Mouse (Mus musculus): Measurements from ENCODE around the gene Epm2a. TPM values are rescaled to one million over a fixed set of nuclear protein-coding genes. Genes with fewer than 3 reads are reported as not detected.
A peak's percentile ranks its signal among the peaks of the same experiment; 100 is the strongest.
"Not testable (repeated sequence)": the region's sequence is repeated elsewhere in the genome, so short reads cannot be mapped to it uniquely, and the experiment has no call there.

The Epm2a gene
- polyA plus RNA-seq (2012; rRNA removed), result 20.3 and 21.7 TPM in 2 replicates

DNA sequence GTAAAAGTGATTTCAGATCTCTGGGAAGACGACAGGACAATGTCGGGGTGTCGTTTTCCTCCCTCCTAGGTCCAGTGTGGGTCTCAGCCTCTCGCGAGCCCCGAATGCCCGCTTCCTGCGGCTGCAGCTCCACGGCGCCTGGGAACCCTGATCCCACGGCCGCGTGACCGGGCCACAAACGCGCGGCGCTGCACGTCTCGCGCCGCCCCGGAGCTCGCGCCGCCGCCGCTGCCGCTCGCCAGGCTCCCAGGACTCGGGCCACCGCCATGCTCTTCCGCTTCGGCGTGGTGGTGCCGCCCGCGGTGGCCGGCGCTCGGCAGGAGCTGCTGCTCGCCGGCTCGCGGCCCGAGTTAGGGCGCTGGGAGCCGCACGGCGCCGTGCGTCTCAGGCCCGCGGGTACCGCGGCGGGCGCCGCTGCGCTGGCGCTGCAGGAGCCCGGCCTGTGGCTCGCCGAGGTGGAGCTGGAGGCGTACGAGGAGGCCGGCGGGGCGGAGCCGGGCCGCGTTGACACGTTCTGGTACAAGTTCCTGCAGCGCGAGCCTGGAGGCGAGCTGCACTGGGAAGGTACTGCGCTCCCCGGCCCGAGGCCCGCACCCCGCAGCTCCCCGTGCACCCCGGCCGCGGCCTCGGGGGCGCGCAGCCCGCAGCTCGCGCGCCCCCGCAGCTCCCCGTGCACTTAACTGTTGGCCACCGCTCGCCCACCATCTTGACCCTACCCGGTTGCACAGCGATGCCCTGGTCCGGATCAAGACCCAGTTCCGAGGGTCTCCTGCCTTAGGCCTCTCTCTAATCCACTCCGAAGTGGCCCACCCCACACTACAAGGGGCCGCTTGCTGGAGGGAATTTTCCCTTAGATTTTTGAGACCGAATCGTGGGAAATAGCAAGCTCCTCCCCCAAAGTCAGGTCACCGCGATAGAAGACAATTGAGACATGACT, at the start of gene Epm2a:
Gene Epm2a (plus strand): TSS at position 200 of the 937 bp plus-strand sequence.
- TF ChIP-seq POLR2A (IDR thresholded peaks at IDR 0.05; ENCODE audit: extremely low read depth, insufficient read depth, low read length), result peak; percentile 33; the same call in 1 of the 2 replicates
- no peak for TF ChIP-seq CTCF (IDR thresholded peaks at IDR 0.05; ENCODE audit: extremely low read depth, insufficient read depth, low read length)
- Histone ChIP-seq H3K4me1 (ENCODE audit: control insufficient read depth, insufficient read depth, low read length) (peaks cover 3% of the 10 kb centered on the region), H3K4me3 (ENCODE audit: insufficient read depth, low read length) (peak within 1 kb of the TSS; percentile 76), H3K27ac (ENCODE audit: insufficient read depth, low read length) (peak within 1 kb of the TSS; percentile 99)

- no peaks in the 10 kb centered on the region for H3K4me1 ChIP-seq (ENCODE audit: control insufficient read depth, insufficient read depth, low read length)
- no peak overlapping the region for H3K4me3 ChIP-seq (ENCODE audit: insufficient read depth, low read length)
- H3K27ac ChIP-seq (ENCODE audit: insufficient read depth, low read length), result no peak overlapping the region
- no peak for TF ChIP-seq POLR2A (IDR thresholded peaks at IDR 0.05; ENCODE audit: extremely low read depth, insufficient read depth, low read length)
- TF ChIP-seq CTCF (IDR thresholded peaks at IDR 0.05; ENCODE audit: extremely low read depth, insufficient read depth, low read length), result no peak
Observed at GRCm38 (mm10) chr10:11298418-11298817, 44.8 kb upstream of the Epm2a start.

- Histone ChIP-seq H3K4me1 (ENCODE audit: control insufficient read depth, insufficient read depth, low read length) (no peaks in the 10 kb centered on the region), H3K4me3 (ENCODE audit: insufficient read depth, low read length) (no peak overlapping the region), H3K27ac (ENCODE audit: insufficient read depth, low read length) (no peak overlapping the region)
- TF ChIP-seq CTCF (IDR thresholded peaks at IDR 0.05; ENCODE audit: extremely low read depth, insufficient read depth, low read length), result no peak
Observed at GRCm38 (mm10) chr10:11305365-11306053, 37.7 kb upstream of the Epm2a start.

- Histone ChIP-seq H3K4me1 (ENCODE audit: control insufficient read depth, insufficient read depth, low read length) (no peaks in the 10 kb centered on the region), H3K27ac (ENCODE audit: insufficient read depth, low read length) (no peak overlapping the region)
- TF ChIP-seq CTCF (IDR thresholded peaks at IDR 0.05; ENCODE audit: extremely low read depth, insufficient read depth, low read length) (no peak), POLR2A (IDR thresholded peaks at IDR 0.05; ENCODE audit: extremely low read depth, insufficient read depth, low read length) (no peak)
Observed at GRCm38 (mm10) chr10:11306054-11306367, 37.2 kb upstream of the Epm2a start.

DNA sequence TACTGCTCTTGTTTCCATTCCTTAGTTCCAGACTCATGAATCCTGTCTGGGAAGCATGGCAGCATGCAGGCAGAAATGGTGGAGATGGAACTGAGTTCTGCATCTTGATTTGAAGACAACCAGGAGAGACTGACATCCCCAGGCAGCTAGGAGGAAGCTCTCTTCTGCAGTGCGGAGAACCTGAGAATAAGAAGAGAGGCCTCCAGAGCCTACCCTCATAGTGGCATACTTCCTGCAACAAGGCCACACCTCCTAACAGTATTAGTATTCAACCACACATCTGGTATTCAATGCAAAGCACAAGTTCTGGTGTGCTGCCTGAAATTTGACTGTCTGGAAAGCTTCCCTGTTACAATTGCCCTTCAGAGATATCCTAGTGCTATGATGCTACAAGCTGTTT, 33.3 kb upstream of the Epm2a start:
- no peak overlapping the region for H3K4me3 ChIP-seq (ENCODE audit: insufficient read depth, low read length)
- TF ChIP-seq POLR2A (IDR thresholded peaks at IDR 0.05; ENCODE audit: extremely low read depth, insufficient read depth, low read length), result no peak
- no peak for TF ChIP-seq CTCF (IDR thresholded peaks at IDR 0.05; ENCODE audit: extremely low read depth, insufficient read depth, low read length)
- H3K27ac ChIP-seq (ENCODE audit: insufficient read depth, low read length), result no peak overlapping the region
- H3K4me1 ChIP-seq (ENCODE audit: control insufficient read depth, insufficient read depth, low read length), result no peaks in the 10 kb centered on the region

More at GRCm38 (mm10) chr10:11306054-11306367, 37.2 kb upstream of the Epm2a start:
- H3K4me3 ChIP-seq (ENCODE audit: insufficient read depth, low read length), result no peak overlapping the region

- Histone ChIP-seq H3K4me1 (ENCODE audit: control insufficient read depth, insufficient read depth, low read length) (no peaks in the 10 kb centered on the region), H3K27ac (ENCODE audit: insufficient read depth, low read length) (no peak overlapping the region), H3K4me3 (ENCODE audit: insufficient read depth, low read length) (no peak overlapping the region)
- TF ChIP-seq POLR2A (IDR thresholded peaks at IDR 0.05; ENCODE audit: extremely low read depth, insufficient read depth, low read length), result no peak
- no peak for TF ChIP-seq CTCF (IDR thresholded peaks at IDR 0.05; ENCODE audit: extremely low read depth, insufficient read depth, low read length)
Observed at GRCm38 (mm10) chr10:11310481-11310880, 32.7 kb upstream of the Epm2a start.

DNA sequence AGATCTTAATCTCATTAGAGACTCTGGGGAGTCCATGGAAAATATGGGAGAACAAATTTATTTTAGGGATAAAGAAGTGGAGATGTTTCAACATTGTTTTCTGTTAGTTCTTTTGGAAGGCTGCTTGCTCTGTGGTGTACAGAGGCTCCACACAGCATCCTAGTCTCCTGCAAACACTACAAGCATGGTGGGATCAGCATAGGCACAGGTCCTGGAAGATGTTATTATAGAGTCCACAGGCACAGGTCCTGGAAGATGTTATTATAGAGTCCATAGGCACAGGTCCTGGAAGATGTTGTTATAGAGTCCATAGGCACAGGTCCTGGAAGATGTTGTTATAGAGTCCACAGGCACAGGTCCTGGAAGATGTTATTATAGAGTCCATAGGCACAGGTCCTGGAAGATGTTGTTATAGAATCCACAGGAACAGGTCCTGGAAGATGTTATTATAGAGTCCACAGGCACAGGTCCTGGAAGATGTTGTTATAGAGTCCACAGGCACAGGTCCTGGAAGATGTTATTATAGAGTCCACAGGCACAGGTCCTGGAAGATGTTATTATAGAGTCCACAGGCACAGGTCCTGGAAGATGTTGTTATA, 25.2 kb upstream of the Epm2a start:
- H3K4me1 ChIP-seq (ENCODE audit: control insufficient read depth, insufficient read depth, low read length); H3K27ac ChIP-seq (ENCODE audit: insufficient read depth, low read length); H3K4me3 ChIP-seq (ENCODE audit: insufficient read depth, low read length): not testable (repeated sequence)

DNA sequence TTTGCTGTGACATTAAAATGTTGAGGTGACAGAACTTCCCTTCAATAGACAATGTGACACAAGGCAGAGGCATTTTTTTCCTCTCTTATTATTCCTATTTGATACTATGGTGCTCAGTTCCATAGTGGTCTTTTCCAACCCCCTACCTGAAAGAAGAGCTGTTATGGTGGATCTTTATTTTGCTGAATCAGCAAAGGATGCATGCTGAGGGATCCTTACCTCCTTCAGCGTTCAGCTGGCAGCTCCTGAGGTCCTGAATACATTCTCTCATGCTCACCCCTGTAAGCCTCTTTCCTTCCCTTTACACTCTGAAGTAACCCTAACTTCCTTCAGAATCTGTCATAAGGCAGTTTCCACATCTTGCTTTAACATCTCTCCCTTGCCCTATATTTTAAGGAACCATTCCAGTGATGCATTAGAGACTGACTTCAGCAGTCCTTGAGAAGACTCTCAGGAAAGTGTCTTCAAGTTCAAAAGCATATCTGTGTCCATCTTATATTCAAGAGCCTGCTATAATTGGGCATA, 23.7 kb upstream of the Epm2a start:
- H3K4me3 ChIP-seq (ENCODE audit: insufficient read depth, low read length), result no peak overlapping the region
- H3K27ac ChIP-seq (ENCODE audit: insufficient read depth, low read length), result no peak overlapping the region
- no peak for TF ChIP-seq POLR2A (IDR thresholded peaks at IDR 0.05; ENCODE audit: extremely low read depth, insufficient read depth, low read length)
- no peak for TF ChIP-seq CTCF (IDR thresholded peaks at IDR 0.05; ENCODE audit: extremely low read depth, insufficient read depth, low read length)
- no peaks in the 10 kb centered on the region for H3K4me1 ChIP-seq (ENCODE audit: control insufficient read depth, insufficient read depth, low read length)

GRCm38 (mm10) chr10:11322316-11322715, 20.9 kb upstream of the Epm2a start:
- no peaks in the 10 kb centered on the region for H3K4me1 ChIP-seq (ENCODE audit: control insufficient read depth, insufficient read depth, low read length)
- H3K27ac ChIP-seq (ENCODE audit: insufficient read depth, low read length), result no peak overlapping the region
- TF ChIP-seq POLR2A (IDR thresholded peaks at IDR 0.05; ENCODE audit: extremely low read depth, insufficient read depth, low read length) (no peak), CTCF (IDR thresholded peaks at IDR 0.05; ENCODE audit: extremely low read depth, insufficient read depth, low read length) (no peak)
- H3K4me3 ChIP-seq (ENCODE audit: insufficient read depth, low read length), result no peak overlapping the region

Data from cortical plate, adult 2 months (tissue).